Mouse (Mus musculus): ENCODE results near the gene Timm50. TPM values are rescaled to one million over a fixed set of nuclear protein-coding genes. Genes with fewer than 3 reads are reported as not detected.

The Timm50 gene
- polyA plus RNA-seq, 1 experiment = 58.6 TPM

- no peak overlapping the region for H3K27ac ChIP-seq (ENCODE audit: insufficient read depth, low read length)
- no peak for TF ChIP-seq POLR2A (IDR thresholded peaks at IDR 0.05; ENCODE audit: extremely low read depth, insufficient read depth, low read length)
- 0 out of 2 replicates have a peak, but pooled peaks have one; percentile 12 for TF ChIP-seq CTCF (IDR thresholded peaks at IDR 0.05; ENCODE audit: extremely low read depth, insufficient read depth, low read length)
- peaks cover under 1% of the 10 kb centered on the region; the same call in 1 of the 2 replicates for H3K4me1 ChIP-seq (ENCODE audit: control insufficient read depth, insufficient read depth, low read length)
- no peak overlapping the region for H3K4me3 ChIP-seq (ENCODE audit: insufficient read depth, low read length)
These were observed 48.1 kb downstream of the Timm50 start for GRCm38 (mm10) chr7:28263786-28264185.

GRCm38 (mm10) chr7:28262861-28263260, 49.0 kb downstream of the Timm50 start:
- no peak overlapping the region for H3K27ac ChIP-seq (ENCODE audit: insufficient read depth, low read length)
- TF ChIP-seq CTCF (IDR thresholded peaks at IDR 0.05; ENCODE audit: extremely low read depth, insufficient read depth, low read length) (no peak), POLR2A (IDR thresholded peaks at IDR 0.05; ENCODE audit: extremely low read depth, insufficient read depth, low read length) (no peak)
- no peaks in the 10 kb centered on the region for H3K4me1 ChIP-seq (ENCODE audit: control insufficient read depth, insufficient read depth, low read length)
- H3K4me3 ChIP-seq (ENCODE audit: insufficient read depth, low read length) = no peak overlapping the region

Other genes starting within 250 kb of the Timm50 start
- 0.21 and 0.40 TPM in 2 replicates for gene Fcgbp, start 240.8 kb downstream of the Timm50 start, polyA plus RNA-seq (2012; rRNA removed)
- gene 9530053A07Rik, start 182.6 kb downstream of the Timm50 start, polyA plus RNA-seq (2012; rRNA removed) = 0.06 TPM in 1 of 2 replicates, not detected in the other
- 78.3 and 82.6 TPM in 2 replicates for gene Fbl, start 142.4 kb downstream of the Timm50 start, polyA plus RNA-seq (2012; rRNA removed)
- gene Dyrk1b, start 132.6 kb downstream of the Timm50 start, polyA plus RNA-seq (2012; rRNA removed) = 30.7 and 31.1 TPM in 2 replicates
- gene Eid2, start 44.2 kb downstream of the Timm50 start, polyA plus RNA-seq (2012; rRNA removed) = 49.2 and 52.2 TPM in 2 replicates
- gene Eid2b, start 34.3 kb downstream of the Timm50 start, polyA plus RNA-seq (2012; rRNA removed) = 26.4 and 27.0 TPM in 2 replicates
- gene Selenov, start 20.9 kb downstream of the Timm50 start, polyA plus RNA-seq (2012; rRNA removed) = 0.92 and 1.0 TPM in 2 replicates
- 2.2 TPM in 2 replicates for gene Dll3, start 9.8 kb downstream of the Timm50 start, polyA plus RNA-seq (2012; rRNA removed)
- 112 and 113 TPM in 2 replicates for gene Supt5, start 26.7 kb upstream of the Timm50 start, polyA plus RNA-seq (2012; rRNA removed)
- gene Rps16, start 38.6 kb upstream of the Timm50 start, polyA plus RNA-seq (2012; rRNA removed) = 648 and 653 TPM in 2 replicates
- 3.5 and 4.2 TPM in 2 replicates for gene Plekhg2, start 60.5 kb upstream of the Timm50 start, polyA plus RNA-seq (2012; rRNA removed)
- 3.6 and 3.8 TPM in 2 replicates for gene Zfp36, start 68.2 kb upstream of the Timm50 start, polyA plus RNA-seq (2012; rRNA removed)
- 38.6 and 42.6 TPM in 2 replicates for gene Med29, start 80.6 kb upstream of the Timm50 start, polyA plus RNA-seq (2012; rRNA removed)
- gene Paf1, start 80.9 kb upstream of the Timm50 start, polyA plus RNA-seq (2012; rRNA removed) = 101 and 108 TPM in 2 replicates
- 2.8 and 5.1 TPM in 2 replicates for gene Gmfg, start 125.4 kb upstream of the Timm50 start, polyA plus RNA-seq (2012; rRNA removed)
- gene Lrfn1, start 139.9 kb upstream of the Timm50 start, polyA plus RNA-seq (2012; rRNA removed) = 47.0 and 51.1 TPM in 2 replicates
- not detected in 2 replicates for gene Ifnl2, start 198.4 kb upstream of the Timm50 start, polyA plus RNA-seq (2012; rRNA removed)
- not detected in 2 replicates for gene Ifnl3, start 210.8 kb upstream of the Timm50 start, polyA plus RNA-seq (2012; rRNA removed)
- gene Sycn, start 228.8 kb upstream of the Timm50 start, polyA plus RNA-seq (2012; rRNA removed) = not detected in 2 replicates
- gene Nccrp1, start 235.2 kb upstream of the Timm50 start, polyA plus RNA-seq (2012; rRNA removed) = 0.10 and 0.15 TPM in 2 replicates